In the genomic region with DNA sequence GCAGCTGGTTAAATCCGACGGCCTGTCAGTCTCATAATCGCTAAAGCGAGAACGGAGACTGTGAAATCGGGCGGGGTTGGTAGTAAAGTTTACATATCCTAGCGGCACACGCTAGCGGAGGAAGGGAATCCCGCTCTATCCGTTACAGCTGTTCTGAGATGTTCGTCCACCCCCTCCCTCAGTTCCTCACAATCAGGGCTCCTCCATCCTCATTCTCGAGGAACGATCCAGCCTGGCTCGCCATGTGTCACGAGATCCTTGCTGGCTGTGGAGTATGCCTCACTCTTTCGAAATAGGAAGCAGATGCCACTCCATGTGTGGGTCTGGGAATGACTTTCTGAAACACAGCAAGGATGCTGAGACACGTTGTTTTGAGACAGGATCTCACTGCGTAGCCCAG, we compare ENCODE assay signal across 18 mouse cellular contexts. TPM values are rescaled to one million over a fixed set of nuclear protein-coding genes. Genes with fewer than 3 reads are reported as not detected.
DNase-seq lines count a peak whose midpoint lies in the region; ATAC-seq lines count a peak whose summit lies in the region.
"Had no signal": no experiment of that assay in that cellular context is flagged by ENCODE, and none has a peak within 500 bp of the region (broad histone marks: within the 10 kb centered on the region; RNA-seq: fewer than 3 reads in every experiment).

No protein-coding gene starts in this region.

- peak overlapping the region; percentile 68 for H3K27ac ChIP-seq in embryonic facial prominence, embryonic 13.5 days
- H3K27ac ChIP-seq: liver, embryonic 14.5 days; neural tube, embryonic 13.5 days had no signal

- no peaks in the 10 kb centered on the region for H3K27me3 ChIP-seq in embryonic facial prominence, embryonic 13.5 days
- H3K27me3 ChIP-seq: heart, embryonic 12.5 days; neural tube, embryonic 13.5 days; Patski had no signal

- H3K9ac ChIP-seq in embryonic facial prominence, embryonic 13.5 days: 0 out of 2 replicates have a peak overlapping the region, but pooled peaks have one; percentile 16
- H3K9ac ChIP-seq: heart, embryonic 12.5 days; liver, embryonic 14.5 days; neural tube, embryonic 13.5 days had no signal

- peaks cover 44% of the 10 kb centered on the region for H3K36me3 ChIP-seq in embryonic facial prominence, embryonic 13.5 days

- no peak for ATAC-seq in embryonic facial prominence, embryonic 13.5 days (ENCODE audit: insufficient number of reproducible peaks, insufficient read depth, low FRiP score, low TSS enrichment, low read depth)
- ATAC-seq: forebrain, embryonic 16.5 days; Patski had no signal

- H3K4me3 ChIP-seq in embryonic facial prominence, embryonic 13.5 days: no peak overlapping the region
- H3K4me3 ChIP-seq: heart, embryonic 12.5 days; neural tube, embryonic 13.5 days had no signal

- H3K9me3 ChIP-seq in embryonic facial prominence, embryonic 13.5 days: no peaks in the 10 kb centered on the region
- H3K9me3 ChIP-seq: heart, embryonic 12.5 days; neural tube, embryonic 13.5 days had no signal

- H3K4me1 ChIP-seq in embryonic facial prominence, embryonic 13.5 days: peaks cover 9% of the 10 kb centered on the region; the same call in 1 of the 2 replicates
- H3K4me1 ChIP-seq: neural tube, embryonic 13.5 days had no signal

- H3K4me2 ChIP-seq in embryonic facial prominence, embryonic 13.5 days: peak overlapping the region; percentile 18; the same call in 1 of the 2 replicates
- H3K4me2 ChIP-seq: heart, embryonic 12.5 days; neural tube, embryonic 13.5 days had no signal

- 52% methylated on average over 20 of the region's 20 CpGs for WGBS in embryonic facial prominence, embryonic 13.5 days

- peak; percentile 58 for DNase-seq in layer of hippocampus, adult 11-12 months (ENCODE audit: low spot score)
- DNase-seq in layer of hippocampus, adult 9-10 months (ENCODE audit: low spot score): no peak
- peak; percentile 67 for DNase-seq in layer of hippocampus, adult 9-11 months
- peak; percentile 59 to 70 for DNase-seq in right cerebral cortex, postnatal 10 days (ENCODE audit: low spot score in 2 of 2)
- DNase-seq in kidney, postnatal 36 days: no peak
- DNase-seq in embryo, embryonic 10.5 days (ENCODE audit: low spot score): no peak
- no peak for DNase-seq in retina, postnatal 1 day
- DNase-seq: adrenal gland, postnatal 36 days; B cell, adult 2 months; cerebellum, adult 11-12 months; lung, postnatal 14 days; thymus, postnatal 4 days had no signal

RNA-seq across cellular contexts. Expression of gene Srsf2, which starts 21.1 kb away (rescaled TPM):
- 784 and 830 TPM in 2 replicates for polyA plus RNA-seq in embryonic facial prominence, embryonic 13.5 days (2015; fragmentation: Nextera tagmentation; extraction: Ambion mirVana)

RNA-seq across cellular contexts. Expression of gene Mfsd11, which starts 21.7 kb away (rescaled TPM):
- 42.6 and 45.6 TPM in 2 replicates for polyA plus RNA-seq in embryonic facial prominence, embryonic 13.5 days (2015; fragmentation: Nextera tagmentation; extraction: Ambion mirVana)

RNA-seq across cellular contexts. Expression of gene Jmjd6, which starts 30.7 kb away (rescaled TPM):
- polyA plus RNA-seq in embryonic facial prominence, embryonic 13.5 days (2015; fragmentation: Nextera tagmentation; extraction: Ambion mirVana): 73.4 and 77.7 TPM in 2 replicates

RNA-seq across cellular contexts. Expression of gene Mettl23, which starts 30.9 kb away (rescaled TPM):
- 78.6 and 84.4 TPM in 2 replicates for polyA plus RNA-seq in embryonic facial prominence, embryonic 13.5 days (2015; fragmentation: Nextera tagmentation; extraction: Ambion mirVana)

RNA-seq across cellular contexts. Expression of gene Mgat5b, which starts 44.7 kb away (rescaled TPM):
- 1.7 and 3.3 TPM in 2 replicates for polyA plus RNA-seq in embryonic facial prominence, embryonic 13.5 days (2015; fragmentation: Nextera tagmentation; extraction: Ambion mirVana)
- polyA plus RNA-seq: liver, embryonic 14.5 days had no signal

Comparison
In these comparisons a context has a peak if more than half of its experiments do, and no peak if none do; other contexts are left out.
1. DNase-seq: peak in layer of hippocampus, adult 11-12 months (single experiment), layer of hippocampus, adult 9-11 months (single experiment) and right cerebral cortex, postnatal 10 days (2 of 2); none in layer of hippocampus, adult 9-10 months (single experiment), kidney, postnatal 36 days (0 of 2), embryo, embryonic 10.5 days (single experiment) and retina, postnatal 1 day (single experiment).